Mouse (Mus musculus): ENCODE measurements around the gene Akirin1.
A peak's percentile ranks its signal among the peaks of the same experiment; 100 is the strongest.

Akirin1 gene

GRCm38 (mm10) chr4:123718434-123718780, 31.7 kb downstream of the Akirin1 start:
- DNase-seq (ENCODE audit: low spot score in 2 of 2): no peak

GRCm38 (mm10) chr4:123717574-123718433, 32.3 kb downstream of the Akirin1 start, which contains the start of gene Ndufs5:
Gene Ndufs5, minus strand, starts transcription at chr4:123718202.
- peak; percentile 83 to 96 for DNase-seq (ENCODE audit: low spot score in 2 of 2)

GRCm38 (mm10) chr4:123712431-123712830, 37.7 kb downstream of the Akirin1 start:
- DNase-seq (ENCODE audit: low spot score in 2 of 2): no peak

- no peak for DNase-seq (ENCODE audit: low spot score in 2 of 2)
Measured at GRCm38 (mm10) chr4:123707340-123707739, 42.8 kb downstream of the Akirin1 start.

GRCm38 (mm10) chr4:123705340-123705739, 44.8 kb downstream of the Akirin1 start:
- DNase-seq (ENCODE audit: low spot score in 2 of 2): no peak

GRCm38 (mm10) chr4:123693384-123693783, 56.8 kb downstream of the Akirin1 start:
- no peak for DNase-seq (ENCODE audit: low spot score in 2 of 2)

GRCm38 (mm10) chr4:123692071-123692470, 58.1 kb downstream of the Akirin1 start:
- no peak for DNase-seq (ENCODE audit: low spot score in 2 of 2)

GRCm38 (mm10) chr4:123690311-123690710, 59.8 kb downstream of the Akirin1 start:
- DNase-seq (ENCODE audit: low spot score in 2 of 2): no peak

GRCm38 (mm10) chr4:123687025-123687781, 62.9 kb downstream of the Akirin1 start:
- DNase-seq (ENCODE audit: low spot score in 2 of 2): no peak

GRCm38 (mm10) chr4:123686368-123687024, 63.6 kb downstream of the Akirin1 start:
- no peak for DNase-seq (ENCODE audit: low spot score in 2 of 2)

- no peak for DNase-seq (ENCODE audit: low spot score in 2 of 2)
Measured at GRCm38 (mm10) chr4:123685506-123686242, 64.5 kb downstream of the Akirin1 start.

- DNase-seq (ENCODE audit: low spot score in 2 of 2): no peak
Measured at GRCm38 (mm10) chr4:123685046-123685445, 65.1 kb downstream of the Akirin1 start.
